Mouse (Mus musculus) megakaryocyte, embryonic 14.5 days (primary cell): Measurements from ENCODE around the gene Btn1a1.

Experiments
- FLI1 ChIP-seq: IDR thresholded peaks from 2 replicates; pipeline ENCODE4 v1.6.1; 2012; ENCODE audit warnings: low read length, inconsistent platforms, mixed read lengths
- GATA1 ChIP-seq: IDR thresholded peaks from 3 replicates; pipeline ENCODE4 v1.6.1; 2012; ENCODE audit warnings: mixed read lengths, low read length, inconsistent platforms, borderline replicate concordance

GRCm38 (mm10) chr13:23422351-23422750 lies 43.4 kb downstream of the Btn1a1 start:
- TF ChIP-seq GATA1: no peak
- TF ChIP-seq FLI1: no peak
